18 mouse cellular contexts compared by ENCODE assay signal in the genomic region with DNA sequence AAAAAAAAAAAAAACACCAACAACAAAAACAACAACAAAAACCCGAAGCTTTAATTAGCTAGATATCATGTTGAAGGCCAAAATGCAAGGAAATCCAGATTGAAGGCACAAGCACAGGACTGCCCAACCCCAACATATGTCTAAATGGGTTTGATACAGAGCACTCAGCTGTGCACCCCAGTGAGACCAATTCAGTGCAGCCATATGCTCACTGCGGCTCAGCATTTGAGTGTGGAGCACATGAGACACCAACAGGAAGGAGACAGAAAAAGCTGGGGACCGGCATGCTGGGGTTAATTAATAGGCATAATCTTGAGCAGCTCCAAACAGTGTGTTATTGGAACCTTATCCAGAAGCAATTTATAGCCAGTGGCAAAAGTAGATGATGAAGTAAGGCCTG.
A peak's percentile ranks its signal among the peaks of the same experiment; 100 is the strongest.
DNase-seq lines count a peak whose midpoint lies in the region; ATAC-seq lines count a peak whose summit lies in the region.
"Had no signal": no experiment of that assay in that cellular context is flagged by ENCODE, and none has a peak within 500 bp of the region (broad histone marks: within the 10 kb centered on the region; RNA-seq: fewer than 3 reads in every experiment).

No protein-coding gene starts in this region.

- DNase-seq in forebrain, embryonic 14.5 days (ENCODE audit: low spot score), result peak; percentile 54
- DNase-seq in left cerebral cortex, postnatal 4 days, result peak; percentile 63
- no peak for DNase-seq in left cerebral cortex, postnatal 36 days (ENCODE audit: low spot score in 2 of 2)
- peak; percentile 56 to 72 for DNase-seq in cerebellum, postnatal 14 days
- no peak for DNase-seq in lung, postnatal 14 days
- no peak for DNase-seq in c-Kit-positive CD71-positive TER-119-positive erythroid progenitor cells, embryonic 14.5 days (ENCODE audit: low spot score)
- DNase-seq: adrenal gland, postnatal 14 days; gastrocnemius, adult 2 months; heart, adult 11 months; kidney, adult 2 months; kidney, postnatal 4 days; liver, postnatal 0 days; lung, postnatal 4 days had no signal

- H3K4me3 ChIP-seq in forebrain, embryonic 14.5 days (ENCODE audit: low read depth, low read length), result no peak overlapping the region
- no peak overlapping the region for H3K4me3 ChIP-seq in forebrain, embryonic 15.5 days
- H3K4me3 ChIP-seq: embryonic facial prominence, embryonic 12.5 days; gastrocnemius, adult 2 months; midbrain, embryonic 13.5 days; stomach, embryonic 15.5 days had no signal

- 0 out of 2 replicates have a peak, but pooled peaks cover 9% of the 10 kb centered on the region for H3K4me1 ChIP-seq in forebrain, embryonic 14.5 days (ENCODE audit: control insufficient read depth, insufficient read depth, low read length)
- H3K4me1 ChIP-seq in forebrain, embryonic 15.5 days, result peaks cover 9% of the 10 kb centered on the region; the same call in 1 of the 2 replicates
- H3K4me1 ChIP-seq: embryonic facial prominence, embryonic 12.5 days; midbrain, embryonic 13.5 days; stomach, embryonic 15.5 days had no signal

- no peaks in the 10 kb centered on the region for H3K27me3 ChIP-seq in forebrain, embryonic 14.5 days (replicated peaks; ENCODE audit: control insufficient read depth, insufficient read depth, low read length)
- no peaks in the 10 kb centered on the region for H3K27me3 ChIP-seq in forebrain, embryonic 15.5 days
- H3K27me3 ChIP-seq: embryonic facial prominence, embryonic 12.5 days; midbrain, embryonic 13.5 days; stomach, embryonic 15.5 days had no signal

- H3K9ac ChIP-seq in forebrain, embryonic 14.5 days (ENCODE audit: low read length), result no peak overlapping the region
- no peak overlapping the region for H3K9ac ChIP-seq in forebrain, embryonic 15.5 days (replicated peaks)
- H3K9ac ChIP-seq: embryonic facial prominence, embryonic 12.5 days; liver, postnatal 0 days; midbrain, embryonic 13.5 days; stomach, embryonic 15.5 days had no signal

- H3K4me2 ChIP-seq in forebrain, embryonic 14.5 days (ENCODE audit: low read length), result no peak overlapping the region
- H3K4me2 ChIP-seq in forebrain, embryonic 15.5 days (replicated peaks), result no peak overlapping the region
- H3K4me2 ChIP-seq: embryonic facial prominence, embryonic 12.5 days; midbrain, embryonic 13.5 days; stomach, embryonic 15.5 days had no signal

- intact Hi-C loops in left cerebral cortex, postnatal 4 days (cut with DNase I), result no loop called here
- intact Hi-C loops in left cerebral cortex, postnatal 36 days (cut with DNase I), result no loop called here

- H3K36me3 ChIP-seq in forebrain, embryonic 14.5 days (ENCODE audit: control insufficient read depth, insufficient read depth, low read length), result no peaks in the 10 kb centered on the region
- H3K36me3 ChIP-seq in forebrain, embryonic 15.5 days, result no peaks in the 10 kb centered on the region
- H3K36me3 ChIP-seq: embryonic facial prominence, embryonic 12.5 days; midbrain, embryonic 13.5 days; stomach, embryonic 15.5 days had no signal

- no peak for ATAC-seq in forebrain, embryonic 14.5 days
- ATAC-seq in forebrain, embryonic 15.5 days (replicated peaks), result no peak; the same call in 1 of the 2 replicates
- ATAC-seq in megakaryocyte-erythroid progenitor cell, adult 5-6 weeks (replicated peaks; ENCODE audit: low FRiP score, low TSS enrichment, poor library complexity, severe bottlenecking), result no peak
- ATAC-seq: liver, postnatal 0 days; midbrain, embryonic 13.5 days had no signal

- H3K9me3 ChIP-seq in forebrain, embryonic 14.5 days (replicated peaks; ENCODE audit: control insufficient read depth, low read length), result no peaks in the 10 kb centered on the region
- no peaks in the 10 kb centered on the region for H3K9me3 ChIP-seq in forebrain, embryonic 15.5 days
- H3K9me3 ChIP-seq: embryonic facial prominence, embryonic 12.5 days; midbrain, embryonic 13.5 days; stomach, embryonic 15.5 days had no signal

- WGBS in forebrain, embryonic 14.5 days, result 74% methylated on average over 3 of the region's 3 CpGs
- WGBS in forebrain, embryonic 15.5 days, result 58% methylated on average over 3 of the region's 3 CpGs

- no peak overlapping the region for H3K27ac ChIP-seq in forebrain, embryonic 14.5 days (ENCODE audit: low read depth, low read length)
- no peak overlapping the region for H3K27ac ChIP-seq in forebrain, embryonic 15.5 days (replicated peaks)
- H3K27ac ChIP-seq: embryonic facial prominence, embryonic 12.5 days; gastrocnemius, adult 2 months; midbrain, embryonic 13.5 days; stomach, embryonic 15.5 days had no signal

Comparison
In these comparisons a context has a peak if more than half of its experiments do, and no peak if none do; other contexts are left out.
1. DNase-seq: peak in forebrain, embryonic 14.5 days (single experiment), left cerebral cortex, postnatal 4 days (single experiment) and cerebellum, postnatal 14 days (2 of 2); none in left cerebral cortex, postnatal 36 days (0 of 2), lung, postnatal 14 days (single experiment) and c-Kit-positive CD71-positive TER-119-positive erythroid progenitor cells, embryonic 14.5 days (single experiment).